Mouse (Mus musculus) cerebellum, adult 9-10 months (tissue): ENCODE measurements around the gene Rad54l.

Source experiments
- DNase-seq: peaks from one replicate; pipeline ENCODE4 v3.0.0; 2022

Gene Rad54l

GRCm38 (mm10) chr4:116123602-116124519 lies at the start of gene Rad54l, which contains the start of gene Pomgnt1:
Gene Rad54l, minus strand, starts transcription at chr4:116123690.
Gene Pomgnt1, plus strand, starts transcription at chr4:116123840.
- DNase-seq, result peak; percentile 77

GRCm38 (mm10) chr4:116173072-116173471 lies 49.6 kb upstream of the Rad54l start, which contains the start of the genes 1700042G07Rik and Gm49337:
Gene 1700042G07Rik, plus strand, starts transcription at chr4:116173372.
Gene Gm49337, plus strand, starts transcription at chr4:116173384.
- DNase-seq, result no peak

GRCm38 (mm10) chr4:116169353-116169672 lies 45.8 kb upstream of the Rad54l start:
- DNase-seq, result no peak

GRCm38 (mm10) chr4:116168617-116169352 lies 45.3 kb upstream of the Rad54l start:
- DNase-seq, result peak; percentile 91

GRCm38 (mm10) chr4:116167404-116167803 lies 43.9 kb upstream of the Rad54l start, which contains the start of gene Tspan1:
Gene Tspan1, minus strand, starts transcription at chr4:116167601.
- no peak for DNase-seq

- no peak for DNase-seq
Measured at GRCm38 (mm10) chr4:116165708-116166407, 42.4 kb upstream of the Rad54l start.

- no peak for DNase-seq
Measured at GRCm38 (mm10) chr4:116164759-116165554, 41.5 kb upstream of the Rad54l start.

- DNase-seq, result no peak
Measured at GRCm38 (mm10) chr4:116162142-116162541, 38.7 kb upstream of the Rad54l start.

GRCm38 (mm10) chr4:116160769-116161168 lies 37.3 kb upstream of the Rad54l start:
- no peak for DNase-seq

- DNase-seq, result no peak
Measured at GRCm38 (mm10) chr4:116159912-116160311, 36.4 kb upstream of the Rad54l start.

- no peak for DNase-seq
Measured at GRCm38 (mm10) chr4:116157882-116158281, 34.4 kb upstream of the Rad54l start.

- no peak for DNase-seq
Measured at GRCm38 (mm10) chr4:116152702-116153101, 29.2 kb upstream of the Rad54l start.

GRCm38 (mm10) chr4:116151238-116151637 lies 27.7 kb upstream of the Rad54l start, which contains the start of gene Lurap1:
Gene Lurap1, minus strand, starts transcription at chr4:116151338.
- DNase-seq, result no peak

- DNase-seq, result no peak
Measured at GRCm38 (mm10) chr4:116150862-116151221, 27.4 kb upstream of the Rad54l start.

- peak; percentile 57 for DNase-seq
Measured at GRCm38 (mm10) chr4:116150156-116150861, 26.8 kb upstream of the Rad54l start.

- DNase-seq, result no peak
Measured at GRCm38 (mm10) chr4:116149812-116150155, 26.3 kb upstream of the Rad54l start.

- peak; percentile 87 for DNase-seq
Measured at GRCm38 (mm10) chr4:116143891-116144717, 20.6 kb upstream of the Rad54l start.

GRCm38 (mm10) chr4:116143317-116143811 lies 19.9 kb upstream of the Rad54l start:
- DNase-seq, result peak; percentile 99

- no peak for DNase-seq
Measured at GRCm38 (mm10) chr4:116142269-116142668, 18.8 kb upstream of the Rad54l start.

- DNase-seq, result no peak
Measured at GRCm38 (mm10) chr4:116141736-116142135, 18.2 kb upstream of the Rad54l start.
